Mouse (Mus musculus): ENCODE results near the gene Apoa1.

Gene Apoa1

DNA sequence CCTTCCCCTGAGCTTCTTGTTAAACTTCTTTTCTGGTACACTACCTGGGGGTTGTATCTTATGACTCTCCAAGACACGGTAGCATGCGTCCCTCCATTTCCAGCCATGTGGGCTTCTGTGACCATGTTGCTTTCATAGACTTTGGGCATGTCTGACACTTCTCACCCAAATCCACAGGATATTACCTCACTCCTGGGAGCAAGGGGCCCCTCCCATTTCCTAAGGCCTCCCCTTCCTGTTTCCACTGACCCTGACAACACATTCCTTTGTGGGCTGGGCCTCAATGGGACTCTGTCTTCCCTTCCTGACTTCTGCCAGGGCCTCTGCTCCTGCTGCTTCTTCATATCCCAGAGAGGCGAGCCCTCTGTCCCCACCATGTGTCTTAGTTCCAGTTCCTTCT, 29.2 kb downstream of the Apoa1 start:
- in situ Hi-C loops (cut with MboI, MseI) = no loop called here

DNA sequence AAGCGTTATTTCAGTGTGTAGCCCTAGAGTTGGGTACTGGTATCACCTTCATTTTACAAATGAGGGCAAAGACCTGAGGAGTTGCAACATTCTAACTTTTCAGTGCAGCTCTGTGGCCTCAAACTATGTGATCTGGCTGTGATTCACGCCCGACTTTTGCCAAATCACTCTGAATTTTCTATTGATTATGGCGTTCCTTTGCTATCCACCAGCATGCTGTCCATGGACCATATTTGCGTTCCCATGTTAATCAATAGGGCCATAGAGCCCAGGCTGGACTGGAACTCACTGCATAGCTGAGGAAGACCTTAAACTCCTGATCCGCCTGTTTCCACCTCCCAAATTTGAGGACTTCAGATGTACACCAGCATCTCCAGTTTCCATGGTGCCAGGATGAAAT, 30.7 kb downstream of the Apoa1 start:
- in situ Hi-C loops (cut with MboI, MseI) = no loop called here

GRCm38 (mm10) chr9:46261131-46261530, 32.8 kb downstream of the Apoa1 start:
- in situ Hi-C loops (cut with MboI, MseI) = no loop called here

GRCm38 (mm10) chr9:46268343-46268873, 40.0 kb downstream of the Apoa1 start, which contains the start of gene Apoa5:
Gene Apoa5, plus strand, starts transcription at chr9:46268633.
- in situ Hi-C loops (cut with MboI, MseI) = no loop called here

DNA sequence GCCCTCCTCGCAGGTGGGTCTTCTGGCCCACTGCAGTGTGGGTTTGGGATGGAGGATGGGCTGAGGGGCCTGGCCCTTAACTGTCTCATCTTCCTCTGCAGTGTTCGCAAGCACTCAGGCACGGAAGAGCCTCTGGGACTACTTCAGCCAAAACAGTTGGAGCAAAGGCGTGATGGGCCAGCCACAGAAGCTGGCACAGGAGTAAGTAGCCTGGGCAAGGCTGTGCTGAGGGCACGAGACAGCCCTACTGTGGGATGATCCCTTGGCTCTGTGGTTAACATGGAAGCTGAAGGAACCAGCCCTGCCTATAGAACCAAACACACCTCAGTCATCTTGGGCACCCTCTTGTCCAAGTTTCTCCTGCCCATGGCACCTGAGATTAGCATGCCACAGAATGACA, 40.7 kb downstream of the Apoa1 start:
- in situ Hi-C loops (cut with MboI, MseI) = no loop called here

DNA sequence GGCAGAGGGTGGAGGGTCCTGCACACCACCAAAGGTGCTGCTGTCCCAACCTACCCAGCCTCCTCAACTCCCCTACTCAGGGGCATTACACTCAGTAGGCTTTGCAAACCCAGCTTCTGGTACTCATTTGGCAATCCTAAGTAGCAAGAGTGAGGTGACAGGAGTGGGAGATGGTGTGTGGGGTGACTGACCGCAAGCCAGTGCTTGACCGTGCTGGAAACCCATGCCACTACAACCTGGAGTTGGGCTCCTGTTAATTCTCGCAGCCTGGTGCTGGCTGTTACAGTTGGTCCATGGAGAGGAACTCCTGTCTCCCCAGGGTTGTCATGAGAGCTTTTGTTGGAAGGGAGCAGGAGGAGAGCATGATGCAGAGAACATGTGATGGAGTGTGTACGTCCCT, 42.4 kb downstream of the Apoa1 start:
- in situ Hi-C loops (cut with MboI, MseI) = no loop called here

DNA sequence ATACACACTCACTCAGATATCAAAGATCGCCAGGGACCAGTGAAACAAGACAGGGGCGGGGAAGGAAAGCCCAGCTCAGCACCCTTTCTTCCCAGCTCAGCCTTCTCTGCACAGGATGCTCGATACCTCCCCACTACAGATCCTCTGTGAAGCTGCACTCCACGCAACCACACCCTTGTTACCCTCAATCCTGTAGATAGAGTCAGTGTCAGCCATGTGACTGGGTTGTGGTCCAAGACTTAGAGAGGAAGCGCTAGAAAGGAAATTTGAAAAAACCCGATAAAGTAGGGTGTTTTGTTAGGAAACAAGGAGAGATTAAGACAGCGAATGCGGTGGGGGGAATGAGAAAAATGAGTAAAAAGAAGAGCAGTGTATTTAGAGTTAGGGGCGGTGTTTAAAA, 43.7 kb downstream of the Apoa1 start:
- in situ Hi-C loops (cut with MboI, MseI) = no loop called here

- in situ Hi-C loops (cut with MboI, MseI) = no loop called here
Observed at GRCm38 (mm10) chr9:46272677-46273454, 44.5 kb downstream of the Apoa1 start, which contains the start of gene Zpr1. Gene Zpr1, plus strand, starts transcription at chr9:46273064.

GRCm38 (mm10) chr9:46274494-46274893, 46.1 kb downstream of the Apoa1 start:
- in situ Hi-C loops (cut with MboI, MseI) = no loop called here
